Mouse (Mus musculus) activated CD4-positive, CD25-positive, alpha-beta regulatory T cell (primary cell): ENCODE measurements around the gene Tssk4. TPM values are rescaled to one million over a fixed set of nuclear protein-coding genes. Genes with fewer than 3 reads are reported as not detected.

Experiments
- polyA plus RNA-seq, 2 experiments: library from polyadenylated mRNA; unstranded; fragments of 100-300 nt; shearing (Covaris generic); gene quantifications; one replicate each; pipeline ENCODE4 v1.2.1; 2017

Gene Tssk4
- 1 to 10 TPM; 1.3 to 1.6 TPM for polyA plus RNA-seq

DNA sequence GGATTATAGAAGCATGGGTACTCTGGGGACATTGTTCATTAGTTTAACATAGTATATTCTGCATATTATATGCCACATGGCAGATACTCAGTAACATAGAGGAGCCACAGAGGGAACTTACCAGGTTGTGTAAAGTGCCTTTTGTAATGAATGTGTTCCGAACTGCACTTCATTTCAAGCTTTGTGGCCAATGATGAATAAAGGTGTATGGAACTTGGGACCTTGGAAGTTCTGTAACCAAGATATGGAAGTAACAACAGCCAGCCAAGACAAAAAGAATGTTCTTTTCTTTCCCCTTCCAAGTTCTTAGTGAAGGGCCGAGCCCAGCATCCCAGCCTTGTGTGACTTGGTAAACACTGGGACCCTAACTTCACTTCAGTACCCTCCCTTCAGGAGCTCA, at the start of gene Tssk4:
Tssk4 (plus strand) TSS at position 301 of the 400 bp plus-strand sequence.

DNA sequence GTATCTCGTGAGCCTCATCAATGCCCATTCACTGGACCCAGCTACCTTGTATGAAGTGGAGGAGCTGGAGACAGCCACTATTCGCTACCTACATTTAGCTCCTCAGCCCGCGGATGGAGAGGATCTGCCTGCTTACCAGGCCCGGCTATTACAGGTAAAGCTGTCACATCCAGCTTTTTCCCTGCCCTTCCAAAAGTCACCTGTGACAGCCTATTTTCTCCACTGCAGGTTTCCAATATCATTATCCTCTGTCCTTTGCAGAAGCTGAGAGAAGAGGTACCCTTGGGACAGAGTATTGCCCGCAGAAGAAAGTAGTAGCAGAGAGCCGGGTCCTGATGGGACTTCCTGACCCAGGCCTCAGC, 46.7 kb upstream of the Tssk4 start, which contains the start of gene Irf9:
Irf9 (plus strand) TSS at position 301 of the 362 bp plus-strand sequence.

DNA sequence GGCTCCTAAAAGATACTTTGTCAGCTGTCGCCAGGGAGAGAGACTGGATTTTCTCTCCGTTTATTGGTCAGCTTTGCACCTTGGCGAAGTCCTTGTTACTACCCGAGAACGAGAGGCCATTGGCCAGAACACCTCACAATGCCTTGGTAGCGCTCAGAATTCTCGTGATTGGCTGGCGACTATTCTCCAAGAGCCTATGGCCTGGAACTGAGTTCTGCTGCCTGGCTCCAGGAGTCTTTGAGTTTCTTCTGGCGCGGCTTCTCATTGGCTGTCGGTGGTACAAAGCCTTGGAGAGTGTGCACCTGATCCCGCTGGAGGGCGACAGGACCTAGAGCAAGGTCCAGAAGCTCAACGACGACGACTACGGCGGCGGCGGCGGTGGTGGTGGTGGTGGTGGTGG, 32.2 kb upstream of the Tssk4 start, which contains the start of gene Rec8:
Rec8 (plus strand) TSS at position 216 of the 400 bp plus-strand sequence.

DNA sequence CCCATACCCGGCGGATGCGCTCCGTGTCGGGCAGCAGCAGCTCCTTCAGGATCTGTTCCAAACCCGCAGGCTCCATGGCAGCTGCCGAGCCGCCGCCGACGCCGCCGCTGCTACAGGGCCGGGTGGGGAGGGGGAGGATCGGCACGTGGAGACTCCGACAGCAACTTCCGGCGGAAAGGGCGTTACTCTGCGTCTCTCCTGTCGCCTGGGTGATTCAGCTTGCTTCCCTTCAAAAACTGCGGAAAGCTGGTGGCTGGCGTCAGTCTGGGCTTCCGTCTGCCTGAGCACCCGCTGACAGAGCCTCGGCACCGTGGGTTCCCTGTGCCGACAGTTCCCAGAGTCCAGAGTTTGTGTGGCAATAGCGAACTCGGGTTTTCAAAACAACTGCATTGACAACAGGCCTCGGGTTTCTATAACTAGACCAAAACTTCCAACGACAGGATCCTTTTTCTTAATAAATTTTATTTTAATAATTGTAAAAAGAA, 14.4 kb upstream of the Tssk4 start, which contains the start of gene Ipo4:
Ipo4 (minus strand) TSS at position 435 of the 485 bp plus-strand sequence.

DNA sequence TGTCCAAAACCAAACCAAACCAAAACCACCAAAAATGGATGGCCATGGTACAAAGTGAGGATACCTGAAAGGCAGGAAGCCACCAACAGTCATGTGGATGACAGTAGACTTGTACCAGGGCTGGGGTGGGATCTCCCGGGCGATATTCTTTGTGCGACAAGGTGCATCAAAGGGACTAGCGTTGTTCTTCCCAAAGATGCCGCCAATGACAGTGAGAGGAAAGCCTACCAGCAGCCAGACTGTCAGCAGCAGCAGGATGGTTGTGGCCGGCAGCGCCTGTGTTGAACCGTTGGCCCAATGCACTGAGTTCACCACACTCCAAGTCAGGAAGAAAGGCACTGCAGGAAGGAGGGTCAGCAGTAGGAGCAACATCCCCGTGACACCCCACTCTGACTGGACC, 12.2 kb upstream of the Tssk4 start, which contains the start of gene Gm49378:
Gm49378 (minus strand) TSS at position 101 of the 400 bp plus-strand sequence.

DNA sequence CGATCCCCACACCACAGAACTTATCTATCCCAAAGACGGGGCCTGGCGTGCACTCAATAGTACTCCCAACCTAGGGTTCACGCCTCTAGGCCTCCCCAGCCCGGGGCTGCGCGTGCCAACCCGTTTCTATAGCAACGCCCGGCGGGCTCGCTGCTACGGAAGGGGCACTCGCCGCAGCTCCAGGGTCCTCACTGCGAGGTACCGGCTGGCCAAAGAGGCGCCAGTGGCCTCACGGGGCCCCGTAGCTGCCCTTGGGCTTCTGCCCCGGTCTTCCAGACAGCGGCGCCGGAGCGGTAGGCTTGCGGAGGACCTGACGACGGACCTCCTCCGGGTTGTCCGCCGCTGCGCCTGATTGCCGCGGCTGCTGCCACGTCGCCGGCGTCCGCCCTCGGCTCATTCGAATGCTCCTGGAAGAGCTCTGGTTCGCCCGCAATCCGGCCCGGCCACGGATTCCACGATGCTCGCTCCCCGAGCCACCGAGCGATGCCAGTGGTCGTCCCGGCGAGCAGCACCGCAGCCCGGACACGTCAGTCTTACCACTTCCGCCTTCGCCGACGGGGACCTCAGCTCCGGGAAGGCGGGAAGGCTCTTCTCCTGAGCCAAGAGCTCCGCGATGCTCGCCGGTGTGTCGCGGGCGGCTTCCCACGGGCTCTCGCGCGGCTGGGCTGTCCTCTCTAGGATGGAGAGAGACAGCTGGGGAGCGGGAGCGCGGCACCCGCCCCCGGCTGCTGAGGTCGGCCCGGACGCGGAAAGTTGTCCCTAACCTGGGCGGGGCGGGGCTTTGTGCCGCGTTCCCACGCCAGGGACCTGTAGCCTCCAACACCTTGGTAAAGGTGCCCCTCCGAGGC, 6.7 kb upstream of the Tssk4 start, which contains the start of gene Tm9sf1:
Tm9sf1 (minus strand) TSS at position 747 of the 848 bp plus-strand sequence.

DNA sequence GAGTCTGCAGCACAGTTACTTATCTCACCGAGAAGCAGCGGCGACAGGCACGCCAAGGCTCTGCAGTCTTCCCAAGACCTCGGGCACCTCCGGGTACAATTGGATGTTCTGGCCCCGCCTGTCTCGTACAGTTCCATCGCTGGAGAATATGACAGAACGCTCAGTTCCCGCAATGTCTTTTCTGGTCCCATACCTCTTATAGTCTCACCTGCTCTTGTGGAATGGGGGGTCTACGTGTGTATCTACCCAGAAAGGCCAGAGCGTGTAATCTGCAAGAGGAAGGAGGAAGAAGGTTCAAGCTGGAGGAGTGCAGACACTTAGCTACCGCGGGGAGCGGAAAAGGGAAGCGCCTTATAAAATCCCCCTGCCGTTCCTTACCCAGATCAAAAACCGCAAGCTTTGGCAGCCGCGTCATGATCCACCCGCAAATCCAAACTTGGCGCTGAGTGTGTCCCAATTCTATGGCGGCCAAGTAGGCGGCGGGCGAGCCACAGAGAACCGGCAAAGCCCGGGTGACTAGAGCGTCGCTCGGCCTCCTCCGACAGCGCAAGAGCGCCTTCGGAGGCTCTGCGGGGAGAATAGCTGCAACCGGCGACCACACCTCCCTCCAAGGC, 10.1 kb downstream of the Tssk4 start, which contains the start of gene Mdp1:
Mdp1 (minus strand) TSS at position 549 of the 614 bp plus-strand sequence.

DNA sequence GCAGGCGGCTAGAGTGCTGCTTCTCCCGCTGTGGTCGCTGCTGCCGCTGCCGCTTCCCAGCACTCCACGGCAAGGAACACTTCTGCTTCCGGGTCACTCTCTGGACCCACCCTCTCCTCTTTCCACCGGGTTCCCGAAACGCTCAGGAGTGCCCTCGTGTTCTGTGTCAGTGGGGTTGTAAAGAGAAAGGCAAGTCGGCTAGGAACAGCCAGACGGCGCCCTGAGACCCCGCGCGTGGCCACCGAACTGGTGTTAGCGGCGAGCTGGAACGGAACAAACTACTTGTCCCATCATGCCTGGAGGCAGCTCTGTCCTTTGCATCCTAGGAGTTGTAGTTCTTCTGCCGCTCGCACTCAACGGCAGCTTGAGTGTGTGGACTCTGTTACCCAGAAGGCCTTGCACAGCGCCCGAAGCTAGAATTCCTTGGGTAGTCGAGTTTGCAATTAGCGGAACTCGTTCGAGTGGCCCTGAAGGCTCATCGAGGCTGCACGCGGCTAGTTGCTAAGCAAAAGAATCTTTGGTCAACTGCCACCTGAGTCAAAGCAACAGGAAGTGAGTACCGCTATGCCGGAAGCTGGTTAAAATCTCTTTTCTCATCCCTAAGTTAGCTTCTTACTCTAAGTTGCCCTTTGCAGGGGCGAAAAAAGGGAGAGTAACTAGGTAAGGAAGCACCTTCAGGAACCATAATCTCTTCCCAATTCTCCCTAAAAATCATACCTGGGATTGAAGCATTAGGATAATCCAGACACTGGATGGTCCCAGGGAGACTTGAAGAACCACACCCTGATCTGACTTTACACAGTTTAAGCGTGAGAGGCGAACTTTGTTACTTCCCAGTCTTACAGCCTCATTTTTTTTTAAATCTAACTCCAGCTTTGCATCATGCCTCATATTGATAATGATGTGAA, 22.1 kb downstream of the Tssk4 start, which contains the start of the genes Gmpr2 and Nedd8:
Gmpr2 (plus strand) TSS at position 109 of the 908 bp plus-strand sequence.
Nedd8 (minus strand) TSS at position 292 of the 908 bp plus-strand sequence.

DNA sequence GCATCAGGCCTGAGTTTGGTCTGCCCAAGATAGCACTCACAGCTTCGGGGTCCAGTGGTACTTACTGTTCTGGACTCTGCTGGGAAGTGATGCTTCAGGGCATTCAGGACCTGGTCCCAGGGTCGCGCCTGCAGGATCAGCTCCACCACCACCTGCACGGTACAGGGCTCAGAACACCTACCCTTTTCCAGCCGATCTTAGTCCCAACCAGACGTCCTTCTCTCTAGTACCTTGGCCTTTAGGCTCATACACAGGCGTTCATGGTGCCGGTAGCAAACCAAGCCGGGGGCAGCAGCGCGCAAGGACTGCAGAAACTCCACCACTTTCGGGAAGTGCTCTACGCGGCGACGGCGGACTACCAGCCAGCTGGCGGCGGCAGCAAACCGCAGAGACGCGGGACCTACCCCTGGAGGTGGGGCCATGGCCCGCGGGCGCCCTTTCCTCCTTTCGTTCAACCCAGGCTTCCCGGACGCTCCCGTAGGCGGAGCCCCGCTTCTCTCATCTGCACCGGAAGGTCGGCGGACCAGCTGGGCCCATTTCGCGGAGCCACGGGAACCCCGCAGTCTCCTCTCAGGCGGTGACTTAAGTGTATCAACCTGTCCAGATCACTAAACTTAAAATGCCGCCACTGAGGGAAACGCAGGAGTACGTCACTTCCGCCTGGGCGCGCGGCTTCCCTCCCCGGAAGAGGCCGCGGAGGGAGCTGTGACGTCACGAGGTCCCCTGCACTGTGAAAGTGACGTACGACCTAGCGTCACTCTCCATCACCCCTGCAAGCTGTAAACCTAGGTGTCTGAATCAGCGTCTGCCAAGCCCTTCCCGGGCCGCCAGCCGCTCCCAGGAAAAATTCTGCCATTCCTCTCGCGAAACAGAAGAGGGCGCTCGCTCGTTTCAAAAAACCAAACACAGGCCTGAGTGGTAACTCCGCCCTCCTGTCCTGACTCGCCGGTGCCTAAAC, 31.5 kb downstream of the Tssk4 start, which contains the start of gene Tinf2:
Tinf2 (minus strand) TSS at position 661 of the 958 bp plus-strand sequence.

Other genes with a start within 250 kb of the Tssk4 start
- 10 to 100 TPM; 46.9 to 50.3 TPM for gene Dhrs4, start 171.4 kb upstream of the Tssk4 start, polyA plus RNA-seq
- gene Carmil3, start 159.5 kb upstream of the Tssk4 start, polyA plus RNA-seq = 1 to 10 TPM in 1 of 2 experiments, under 1 TPM in 1; 0.97 to 1.0 TPM
- under 1 TPM in 1 of 2 experiments, not detected in 1; 0.75 TPM for gene Cpne6, start 139.7 kb upstream of the Tssk4 start, polyA plus RNA-seq
- gene Nrl, start 125.2 kb upstream of the Tssk4 start, polyA plus RNA-seq = under 1 TPM; 0.11 to 0.16 TPM
- gene Pck2, start 109.9 kb upstream of the Tssk4 start, polyA plus RNA-seq = 10 to 100 TPM in 1 of 2 experiments, 1 to 10 TPM in 1; 9.6 to 27.7 TPM
- gene Dcaf11, start 90.2 kb upstream of the Tssk4 start, polyA plus RNA-seq = 100 to 1,000 TPM; 127 to 137 TPM
- 1 to 10 TPM; 2.3 to 5.0 TPM for gene A730061H03Rik, start 89.8 kb upstream of the Tssk4 start, polyA plus RNA-seq
- not detected for gene Fitm1, start 74.6 kb upstream of the Tssk4 start, polyA plus RNA-seq
- 1,000 to 10,000 TPM; 1,262 to 1,326 TPM for gene Psme1, start 72.1 kb upstream of the Tssk4 start, polyA plus RNA-seq
- gene Emc9, start 64.9 kb upstream of the Tssk4 start, polyA plus RNA-seq = 10 to 100 TPM; 29.1 to 38.6 TPM
- gene Psme2, start 59.1 kb upstream of the Tssk4 start, polyA plus RNA-seq = 1,000 to 10,000 TPM; 1,039 to 1,128 TPM
- gene Rnf31, start 58.5 kb upstream of the Tssk4 start, polyA plus RNA-seq = 10 to 100 TPM; 30.5 to 62.2 TPM
- gene Irf9, start 46.6 kb upstream of the Tssk4 start, polyA plus RNA-seq = 100 to 1,000 TPM; 169 to 197 TPM
- 1 to 10 TPM; 2.8 to 5.6 TPM for gene Rec8, start 32.1 kb upstream of the Tssk4 start, polyA plus RNA-seq
- 10 to 100 TPM; 31.1 to 45.2 TPM for gene Ipo4, start 14.2 kb upstream of the Tssk4 start, polyA plus RNA-seq
- gene Gm49378, start 12.3 kb upstream of the Tssk4 start, polyA plus RNA-seq = 1 to 10 TPM; 1.6 to 2.2 TPM
- gene Tm9sf1, start 6.4 kb upstream of the Tssk4 start, polyA plus RNA-seq = 10 to 100 TPM; 64.4 to 75.6 TPM
- 100 to 1,000 TPM; 101 to 105 TPM for gene Mdp1, start 10.3 kb downstream of the Tssk4 start, polyA plus RNA-seq
- gene Gmpr2, start 21.8 kb downstream of the Tssk4 start, polyA plus RNA-seq = 10 to 100 TPM; 34.4 to 55.8 TPM
- gene Nedd8, start 21.9 kb downstream of the Tssk4 start, polyA plus RNA-seq = 100 to 1,000 TPM; 479 to 482 TPM
- 10 to 100 TPM; 50.8 to 60.2 TPM for gene Tinf2, start 31.6 kb downstream of the Tssk4 start, polyA plus RNA-seq
- under 1 TPM; 0.32 to 0.81 TPM for gene Tgm1, start 63.7 kb downstream of the Tssk4 start, polyA plus RNA-seq
- gene Rabggta, start 72.1 kb downstream of the Tssk4 start, polyA plus RNA-seq = 10 to 100 TPM; 57.8 to 79.6 TPM
- gene Dhrs1, start 95.5 kb downstream of the Tssk4 start, polyA plus RNA-seq = 10 to 100 TPM; 39.5 to 63.1 TPM
- gene Nop9, start 95.5 kb downstream of the Tssk4 start, polyA plus RNA-seq = 10 to 100 TPM; 38.9 to 45.7 TPM
- not detected for gene Cideb, start 108.3 kb downstream of the Tssk4 start, polyA plus RNA-seq
- gene Ltb4r2, start 111.2 kb downstream of the Tssk4 start, polyA plus RNA-seq = under 1 TPM; 0.17 to 0.21 TPM
- 10 to 100 TPM; 13.2 to 19.4 TPM for gene Ltb4r1, start 115.8 kb downstream of the Tssk4 start, polyA plus RNA-seq
- gene Adcy4, start 133.9 kb downstream of the Tssk4 start, polyA plus RNA-seq = under 1 TPM; 0.16 to 0.32 TPM
- 100 to 1,000 TPM in 1 of 2 experiments, 10 to 100 TPM in 1; 72.7 to 103 TPM for gene Ripk3, start 138.7 kb downstream of the Tssk4 start, polyA plus RNA-seq
- not detected for gene Nfatc4, start 173.0 kb downstream of the Tssk4 start, polyA plus RNA-seq
- gene Nynrin, start 203.8 kb downstream of the Tssk4 start, polyA plus RNA-seq = under 1 TPM; 0.15 to 0.99 TPM
- under 1 TPM; 0.22 to 0.31 TPM for gene Cbln3, start 234.2 kb downstream of the Tssk4 start, polyA plus RNA-seq
- 10 to 100 TPM; 26.8 to 67.7 TPM for gene Khnyn, start 234.8 kb downstream of the Tssk4 start, polyA plus RNA-seq